Mouse (Mus musculus) yolk sac, embryonic 10.5 days (tissue): ENCODE data around the gene Trpm5.

Source experiments
- DNase-seq: peaks from one replicate; pipeline ENCODE4 v3.0.0-alpha.2; 2017; ENCODE audit warnings: low spot score

Trpm5 gene

DNA sequence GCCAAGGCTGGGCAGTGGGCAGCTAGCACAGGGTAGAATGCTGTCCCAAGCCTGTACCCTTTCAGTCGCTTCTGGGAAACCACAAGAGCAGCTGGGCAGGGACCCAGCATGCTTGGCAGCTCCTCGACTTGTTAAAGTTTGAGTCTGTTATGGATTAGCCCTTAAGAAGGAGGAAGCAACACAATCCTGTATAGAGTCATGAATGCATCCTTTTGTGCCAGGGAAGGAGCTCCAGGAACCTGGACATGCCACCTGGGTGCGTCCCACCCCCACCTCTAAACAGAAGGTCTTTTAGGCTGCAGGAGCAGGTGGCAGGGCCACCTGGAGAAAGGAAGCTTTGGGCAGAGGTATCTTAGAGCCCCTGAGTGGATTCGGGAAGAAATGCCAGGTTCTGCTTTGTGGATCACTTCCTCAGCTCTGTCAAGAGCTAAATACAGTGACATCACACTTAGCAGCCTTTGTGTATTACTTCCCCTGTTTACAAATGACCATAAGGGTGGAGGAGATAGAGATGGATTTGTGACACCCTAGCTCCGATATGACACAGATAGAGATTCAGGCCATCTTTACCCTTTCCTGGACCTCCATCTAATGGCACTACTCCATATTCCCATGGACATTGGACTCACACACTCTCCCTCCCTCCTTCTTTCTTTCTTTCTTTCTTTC, 35.1 kb downstream of the Trpm5 start:
- DNase-seq = no peak

DNA sequence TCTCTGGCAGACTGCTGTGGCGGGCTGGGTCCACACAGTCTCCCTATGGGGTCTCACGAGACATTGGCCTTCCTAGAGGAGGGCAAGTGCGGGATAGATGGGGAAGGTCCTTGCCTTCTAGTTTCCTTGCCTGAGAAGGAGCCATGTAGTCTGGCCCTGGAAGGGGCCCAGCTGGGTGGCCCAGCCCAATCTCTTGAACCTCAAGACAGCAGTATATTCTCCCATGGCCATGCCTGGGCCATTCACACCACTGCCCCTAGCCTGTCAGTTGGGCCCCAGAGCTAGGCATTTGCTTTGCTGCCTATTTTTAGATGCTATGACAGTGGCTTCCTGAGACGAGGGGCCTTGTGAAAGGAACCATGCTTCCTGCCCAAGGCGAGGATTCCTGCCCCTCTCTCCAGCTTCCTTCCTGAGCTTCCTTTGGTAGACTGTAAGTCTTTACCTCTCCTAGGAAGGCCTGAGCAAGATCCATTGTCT, 36.2 kb downstream of the Trpm5 start:
- DNase-seq = no peak

DNA sequence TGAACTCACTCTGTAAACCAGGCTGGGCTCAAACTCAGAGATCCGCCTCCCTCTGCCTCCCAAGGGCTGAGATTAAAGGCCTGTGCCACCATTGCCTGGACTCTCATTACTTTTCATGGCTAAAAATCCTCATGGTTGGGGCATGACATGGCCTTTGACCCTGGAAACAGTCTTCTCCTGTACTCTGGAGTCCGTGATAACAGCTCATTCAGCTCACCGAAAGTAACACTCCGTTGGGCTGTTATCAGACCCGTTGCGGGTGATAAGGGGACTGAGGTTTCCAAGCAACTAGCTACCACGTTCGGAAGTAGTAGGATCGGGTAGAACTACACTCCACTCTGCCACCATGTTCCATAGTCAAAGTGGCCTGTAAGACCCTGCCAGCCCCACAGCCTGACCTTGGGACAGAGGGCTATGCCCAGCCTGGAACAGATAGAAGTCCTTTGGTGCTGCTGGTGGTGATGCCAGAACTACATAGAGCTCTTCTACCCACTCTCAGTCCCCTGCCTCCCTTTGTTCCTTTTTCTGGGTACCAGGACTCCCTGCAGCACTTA, 36.7 kb downstream of the Trpm5 start:
- no peak for DNase-seq

DNA sequence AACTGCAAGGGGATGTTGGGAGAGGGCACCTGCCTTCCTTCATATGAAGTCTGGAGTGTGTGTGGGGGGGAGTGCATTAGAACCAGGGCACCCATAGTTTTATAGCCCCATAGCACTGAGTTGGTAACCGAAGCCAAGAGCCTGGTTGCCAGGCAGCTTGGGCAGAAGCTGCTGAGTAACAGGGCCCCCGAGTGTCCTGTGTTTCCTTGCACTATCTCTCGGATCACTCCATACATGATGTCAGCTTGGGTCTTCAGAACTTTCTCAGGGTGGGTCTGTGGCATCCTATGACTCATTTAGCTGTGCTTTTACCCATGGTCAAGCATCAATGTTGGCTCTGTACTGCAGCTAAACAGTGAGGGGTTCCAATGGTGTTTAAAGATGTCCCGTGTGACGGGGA, 37.4 kb downstream of the Trpm5 start:
- no peak for DNase-seq

DNA sequence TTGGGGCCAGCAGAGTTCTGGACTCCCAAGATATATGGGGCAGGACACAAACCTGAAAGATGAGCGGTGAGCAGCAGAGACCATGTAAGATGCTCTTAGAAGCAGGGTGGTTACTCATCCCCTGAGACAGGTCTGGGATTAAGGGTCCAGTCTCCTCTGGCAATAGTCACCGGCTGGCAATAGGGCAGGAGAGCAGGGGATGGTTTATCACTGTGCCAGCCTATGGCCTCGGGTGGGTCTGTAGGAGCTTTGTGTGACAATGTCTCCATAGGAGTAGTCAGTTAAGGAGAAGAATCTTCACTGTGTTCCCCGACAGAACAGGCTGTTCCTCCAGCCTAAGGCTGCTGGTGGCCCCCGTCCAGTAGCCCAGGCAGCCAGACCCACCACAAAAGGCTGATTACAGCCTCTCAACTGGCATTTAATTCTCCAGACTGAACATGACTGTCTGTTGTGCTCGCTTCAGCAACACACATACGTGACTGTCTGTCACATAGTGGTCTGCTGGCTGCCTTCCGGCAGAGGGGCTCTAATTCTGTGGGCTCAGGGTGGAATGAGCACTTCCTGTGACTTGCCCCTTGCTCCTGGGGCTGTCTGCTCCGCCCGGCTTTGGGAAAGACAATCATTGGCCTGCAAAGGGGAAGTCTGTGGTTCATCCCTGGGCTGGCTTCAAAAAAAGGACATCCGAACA, 38.8 kb downstream of the Trpm5 start:
- DNase-seq = no peak

DNA sequence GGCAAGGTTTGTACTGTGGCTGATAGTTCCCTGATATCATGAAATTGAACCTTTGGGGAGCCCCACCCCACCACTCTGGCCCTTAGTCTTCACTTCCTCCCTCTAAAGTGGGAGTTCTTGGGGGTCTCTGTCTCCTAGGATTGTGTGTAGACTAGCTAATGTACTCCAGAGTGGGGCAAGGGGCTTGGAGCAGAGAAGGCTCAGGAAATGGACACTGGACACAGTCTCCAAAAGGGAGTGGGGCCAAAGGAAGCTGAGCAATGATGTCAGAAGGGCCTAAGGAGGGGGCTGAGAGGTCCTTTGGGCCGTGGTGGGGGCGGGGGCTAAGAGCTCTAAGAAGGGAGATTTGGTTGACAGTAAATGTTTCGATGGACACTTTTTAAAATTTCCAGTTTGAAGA, 39.4 kb downstream of the Trpm5 start:
- DNase-seq = no peak

DNA sequence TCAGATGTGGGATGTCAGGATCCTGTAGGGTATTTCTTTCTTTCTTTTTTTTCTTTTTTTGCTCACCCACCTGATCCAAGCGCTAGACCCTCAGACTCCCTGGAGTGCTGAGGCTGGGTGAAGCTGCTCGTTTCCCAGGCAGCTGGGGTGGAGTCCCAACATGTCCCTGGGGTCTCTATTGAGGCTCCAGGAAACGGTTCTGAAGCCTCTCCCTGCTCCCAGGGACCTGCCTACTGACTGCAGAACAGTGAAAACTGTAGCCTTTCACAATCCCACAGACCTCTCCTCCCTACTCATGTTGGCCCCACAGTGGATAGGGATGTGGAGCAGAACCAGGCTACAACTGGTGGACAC, 39.9 kb downstream of the Trpm5 start:
- DNase-seq = no peak

DNA sequence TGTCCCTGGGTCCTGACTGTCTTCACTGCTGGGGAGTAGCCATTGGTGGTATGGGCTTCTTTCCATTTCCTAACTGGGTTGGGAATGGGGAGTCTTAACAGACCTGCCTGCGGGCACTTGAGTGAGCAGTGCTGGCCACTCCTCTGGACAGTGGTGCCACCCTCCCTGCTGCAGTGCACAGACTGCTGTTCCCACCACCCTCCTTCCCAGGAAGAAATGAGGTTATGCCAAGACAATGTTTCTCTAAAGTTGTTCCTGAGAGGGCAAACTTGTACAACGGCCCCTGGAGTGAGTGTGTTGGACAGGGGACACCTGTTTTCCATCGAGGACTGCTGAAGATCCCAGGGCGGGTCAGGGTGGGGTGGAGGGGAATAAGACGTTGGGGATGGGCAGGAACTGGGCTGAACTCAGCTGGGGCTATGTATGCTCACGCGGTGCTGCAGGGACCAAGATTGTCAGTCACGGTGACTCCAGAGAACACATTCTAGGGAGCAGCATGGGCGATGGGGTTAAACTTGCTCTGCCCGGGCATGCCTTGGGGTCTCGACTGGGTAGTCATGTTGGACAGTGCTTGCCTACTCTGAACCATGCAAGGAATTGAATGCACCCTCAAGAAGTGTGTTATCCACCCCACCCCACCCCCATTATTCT, 40.4 kb downstream of the Trpm5 start:
- no peak for DNase-seq

DNA sequence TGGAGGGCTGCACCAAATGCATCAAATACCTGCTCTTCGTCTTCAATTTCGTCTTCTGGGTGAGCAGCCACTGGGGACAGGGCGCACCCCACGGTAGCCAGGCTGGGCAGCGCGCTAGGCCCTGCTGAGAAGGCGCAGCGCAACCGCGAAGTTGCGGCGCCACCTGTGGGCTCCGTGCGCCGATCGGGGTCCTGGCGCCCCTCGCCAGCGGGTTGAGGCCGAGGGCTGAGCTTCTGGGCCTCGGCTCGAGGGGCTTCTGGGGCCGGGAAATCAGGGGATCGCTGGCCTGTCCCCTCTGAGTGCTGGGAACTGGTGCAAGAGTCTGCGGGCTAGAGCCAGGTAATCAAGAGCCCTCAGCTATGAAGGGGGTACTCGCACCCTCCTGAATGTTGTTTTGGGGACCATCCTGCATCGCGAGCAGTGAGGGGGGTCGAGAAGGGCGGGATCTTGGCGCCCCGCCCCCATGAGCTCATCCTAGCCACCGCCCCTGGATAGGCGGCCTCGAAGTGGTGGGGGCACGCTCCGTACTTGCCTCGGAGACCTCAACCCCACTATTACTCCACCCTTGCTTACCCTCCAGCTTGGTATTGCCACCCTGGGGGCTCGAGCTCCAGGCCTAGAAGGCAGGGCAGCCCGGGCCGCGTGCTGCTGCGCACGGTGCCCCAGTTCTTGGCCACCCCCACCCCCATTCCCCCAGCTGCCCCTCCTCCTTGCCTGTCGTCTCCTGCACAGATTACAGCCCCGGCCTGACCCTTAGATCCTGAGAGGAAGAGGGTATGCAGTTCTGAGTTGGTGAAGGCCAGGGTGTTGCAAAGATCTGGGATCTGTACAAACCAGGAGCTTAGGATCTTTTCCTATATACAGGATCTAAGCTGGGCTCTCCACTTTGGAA, 41.2 kb downstream of the Trpm5 start:
- DNase-seq = peak; percentile 74

DNA sequence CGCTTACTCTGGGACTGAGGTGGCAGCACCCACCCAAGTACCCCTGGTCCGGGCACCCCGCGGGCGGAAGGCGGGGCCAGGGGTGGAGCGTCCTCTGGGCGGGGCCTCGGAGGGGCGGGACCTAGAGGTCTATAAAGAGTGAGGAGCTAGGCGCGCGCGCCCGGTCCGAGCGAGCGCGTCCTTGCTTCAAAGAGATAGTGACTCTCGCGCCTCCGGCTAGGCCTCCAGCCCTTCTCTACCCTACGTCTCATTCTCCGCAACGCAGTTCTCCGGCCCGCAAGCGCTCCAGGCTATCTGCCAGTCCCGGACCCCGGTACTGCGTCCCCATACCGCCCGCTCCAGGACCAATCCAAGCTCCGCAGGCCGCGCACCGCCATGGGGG, 41.8 kb downstream of the Trpm5 start, which contains the start of gene Cd81:
Gene Cd81 (plus strand): TSS at position 114 of the 382 bp plus-strand sequence.
- peak; percentile 81 for DNase-seq

DNA sequence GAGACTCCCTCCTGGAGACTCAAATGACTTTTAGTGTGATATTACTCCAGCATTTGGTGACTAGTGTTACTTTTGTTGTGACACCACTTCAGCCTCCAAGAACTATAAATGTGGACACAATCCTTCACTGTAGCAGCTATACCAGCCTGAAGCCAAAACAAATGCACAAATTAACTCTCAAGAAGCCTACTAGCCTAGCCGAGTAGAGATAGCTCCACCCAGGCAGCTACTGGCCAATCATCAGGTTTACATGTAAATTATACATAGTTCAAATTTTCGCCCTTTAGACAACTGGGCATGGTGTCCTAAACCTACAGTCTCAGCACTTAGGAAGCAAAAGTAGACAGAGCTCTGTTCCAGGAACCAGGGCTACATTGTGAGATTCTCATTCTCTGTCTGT, 43.1 kb downstream of the Trpm5 start:
- no peak for DNase-seq

DNA sequence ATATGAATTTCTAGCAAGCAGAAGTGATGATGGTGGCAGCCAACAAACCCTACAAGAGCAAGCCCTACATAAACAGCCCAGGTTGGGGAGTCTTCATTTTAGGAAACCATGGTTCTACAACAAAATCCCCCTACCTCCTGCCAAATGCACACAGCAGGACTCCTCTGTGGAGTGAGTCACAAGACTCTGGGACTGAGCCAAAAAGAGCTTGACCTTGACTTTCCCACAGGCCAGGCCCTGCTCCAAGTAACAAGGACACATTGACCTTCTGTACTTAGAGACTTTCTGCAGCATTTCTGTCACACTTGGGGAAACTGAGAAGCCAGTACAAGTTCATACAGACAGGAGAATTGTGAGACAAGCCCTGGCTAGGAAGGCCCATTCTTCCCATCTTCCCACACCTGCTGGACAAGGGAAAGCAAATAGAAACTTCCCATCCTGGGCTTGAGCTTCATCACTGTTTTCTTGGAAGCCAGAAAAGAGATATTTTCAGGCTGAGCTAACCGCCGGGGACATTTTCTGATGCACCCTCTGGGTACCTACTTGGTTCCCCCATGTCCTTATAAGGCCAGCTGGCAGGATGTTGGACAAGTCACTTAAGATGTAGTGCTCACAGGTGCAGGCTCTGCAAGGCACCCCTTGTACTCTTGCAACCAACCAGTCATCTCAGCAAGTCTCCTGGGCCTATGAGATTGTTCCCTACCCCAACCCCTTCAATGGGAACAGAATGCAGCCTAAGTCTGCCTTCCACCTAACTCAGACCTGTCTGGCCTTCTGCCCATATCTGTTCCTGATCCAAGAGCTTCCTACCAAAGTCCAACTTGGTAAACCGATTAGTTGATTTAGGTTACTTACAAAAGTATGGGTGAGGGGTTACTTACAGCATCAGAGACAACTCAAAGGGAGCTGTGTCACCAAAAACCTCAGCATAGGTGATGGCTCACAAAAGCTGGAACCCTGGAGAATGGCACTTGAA, 44.3 kb downstream of the Trpm5 start:
- no peak for DNase-seq

DNA sequence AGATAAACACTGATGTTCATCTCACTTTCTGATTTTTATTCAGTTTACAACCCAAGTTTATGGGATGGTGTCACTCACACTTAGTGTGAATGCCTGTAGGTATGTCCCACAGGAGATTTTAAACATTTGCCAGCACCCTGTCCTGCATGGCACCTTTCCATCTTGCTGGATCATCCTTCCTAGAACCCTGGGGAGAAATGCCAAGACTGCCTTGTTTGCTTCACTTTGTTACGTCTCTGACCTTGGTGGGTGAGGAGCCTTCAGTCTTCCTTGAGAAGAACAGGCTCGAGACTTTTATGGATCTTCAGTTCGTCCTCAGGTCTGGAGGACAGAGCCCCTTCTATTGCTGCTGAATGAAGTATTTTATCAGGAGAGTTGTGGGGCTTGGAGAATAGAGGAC, 45.1 kb downstream of the Trpm5 start:
- no peak for DNase-seq

DNA sequence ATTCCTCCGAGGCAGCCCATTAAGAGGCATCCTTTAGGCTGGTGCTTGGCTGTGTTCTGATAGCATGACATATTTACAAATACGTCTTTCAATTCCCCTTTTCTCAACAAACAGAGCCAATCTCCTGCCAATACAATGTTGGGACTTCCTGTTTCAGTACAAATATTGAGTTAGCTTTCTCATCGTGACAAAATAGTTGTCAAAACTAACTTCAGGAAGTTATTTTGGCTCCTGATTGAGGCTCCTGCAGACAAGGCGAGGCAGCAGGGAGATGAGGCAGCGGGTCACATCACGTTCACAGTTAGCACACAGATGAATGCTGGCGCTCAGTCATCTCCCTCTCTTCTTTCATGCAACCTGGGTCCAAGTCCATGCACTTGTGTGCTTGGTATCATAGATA, 48.1 kb downstream of the Trpm5 start:
- DNase-seq = no peak

DNA sequence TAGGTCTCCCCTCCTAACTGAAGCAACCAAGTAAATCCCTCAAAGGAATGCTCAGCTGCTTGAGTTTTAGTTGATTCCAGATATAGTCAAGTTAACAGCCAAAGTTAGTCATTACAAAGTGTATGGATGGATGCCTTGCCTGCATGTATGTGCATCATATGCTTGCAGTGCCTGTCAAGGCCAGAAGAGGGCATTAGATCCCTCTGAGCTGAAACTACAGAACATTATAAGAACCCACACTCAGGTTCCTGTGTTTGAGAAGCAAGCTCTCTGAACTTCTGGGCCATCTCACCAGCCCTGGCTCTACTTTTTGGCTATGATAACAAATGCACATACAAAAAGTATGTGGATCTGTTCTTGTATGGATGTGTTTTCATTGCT, 49.6 kb downstream of the Trpm5 start:
- DNase-seq = no peak

DNA sequence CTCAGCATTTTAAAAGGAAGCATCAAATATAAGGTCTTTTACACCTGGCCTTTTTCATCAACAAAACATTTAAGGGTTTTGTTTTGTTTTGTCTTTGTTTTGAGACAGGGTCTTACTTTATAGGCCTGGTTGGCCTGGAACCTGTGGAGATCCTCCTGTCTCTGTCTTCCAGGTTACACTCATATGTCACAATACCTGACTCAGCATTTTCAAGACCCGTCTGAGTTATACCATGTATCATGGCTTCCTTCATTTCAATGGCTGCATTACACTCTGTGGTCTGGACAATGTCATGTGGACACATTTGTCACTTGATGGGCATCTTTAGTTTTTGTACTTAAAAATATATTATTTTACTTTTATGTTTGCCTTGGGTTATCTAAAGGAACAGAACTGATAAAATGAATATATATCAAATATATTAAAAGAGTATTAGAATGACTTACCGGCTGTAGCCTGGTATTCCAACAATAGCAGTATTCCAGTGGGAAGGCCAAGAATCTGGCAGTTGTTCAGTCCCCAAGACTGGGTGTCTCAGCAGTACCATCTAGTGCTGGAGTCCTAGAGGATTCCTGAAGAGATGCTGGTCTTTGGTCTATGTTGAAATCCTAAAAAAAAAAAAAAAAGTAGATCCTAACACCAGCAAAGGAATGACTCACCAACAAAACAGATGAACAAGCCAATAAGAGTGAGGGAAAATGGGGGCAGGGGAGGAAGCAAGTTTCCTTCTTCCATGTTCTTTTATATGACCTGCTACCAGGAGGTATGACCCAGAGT, 50.2 kb downstream of the Trpm5 start:
- DNase-seq = no peak

DNA sequence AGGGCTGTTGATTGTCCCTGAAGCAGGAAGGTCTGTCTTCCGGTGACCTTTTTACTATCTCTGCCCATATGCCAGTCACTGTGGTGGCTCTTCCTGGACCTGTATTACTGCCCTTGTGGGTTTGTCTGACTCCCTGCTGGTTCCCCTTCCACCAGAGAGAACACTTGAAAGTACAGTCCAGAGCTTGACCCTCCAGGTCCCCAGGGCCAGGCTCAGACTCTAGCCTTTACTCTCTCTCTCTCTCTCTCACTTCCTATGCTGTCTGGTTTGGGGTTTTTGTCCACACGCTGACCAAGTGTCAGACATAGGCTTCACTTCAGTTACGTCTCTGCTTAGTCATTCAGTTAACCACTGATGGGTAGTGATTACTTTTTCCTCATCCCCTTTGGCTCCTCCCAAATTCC, 51.5 kb downstream of the Trpm5 start:
- no peak for DNase-seq

DNA sequence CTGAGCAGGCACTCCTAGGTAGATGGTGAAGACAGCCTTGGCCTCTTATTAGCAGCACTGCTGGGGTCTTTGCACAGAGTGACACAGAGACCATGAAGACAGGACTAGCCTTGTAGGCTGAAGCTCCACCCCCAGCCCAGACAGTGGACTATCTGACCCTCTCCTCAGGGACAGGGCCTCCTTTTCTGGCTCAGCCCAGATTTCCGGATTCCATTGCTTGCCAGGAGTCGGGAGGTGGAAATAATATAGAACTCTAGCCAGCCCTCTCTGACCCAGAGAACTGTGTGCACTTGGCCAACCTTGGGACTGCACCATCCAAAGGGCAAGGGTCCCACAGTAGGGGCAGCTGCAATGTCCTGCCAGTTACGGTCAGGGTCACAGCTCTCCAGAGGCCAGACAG, 52.4 kb downstream of the Trpm5 start:
- DNase-seq = no peak

DNA sequence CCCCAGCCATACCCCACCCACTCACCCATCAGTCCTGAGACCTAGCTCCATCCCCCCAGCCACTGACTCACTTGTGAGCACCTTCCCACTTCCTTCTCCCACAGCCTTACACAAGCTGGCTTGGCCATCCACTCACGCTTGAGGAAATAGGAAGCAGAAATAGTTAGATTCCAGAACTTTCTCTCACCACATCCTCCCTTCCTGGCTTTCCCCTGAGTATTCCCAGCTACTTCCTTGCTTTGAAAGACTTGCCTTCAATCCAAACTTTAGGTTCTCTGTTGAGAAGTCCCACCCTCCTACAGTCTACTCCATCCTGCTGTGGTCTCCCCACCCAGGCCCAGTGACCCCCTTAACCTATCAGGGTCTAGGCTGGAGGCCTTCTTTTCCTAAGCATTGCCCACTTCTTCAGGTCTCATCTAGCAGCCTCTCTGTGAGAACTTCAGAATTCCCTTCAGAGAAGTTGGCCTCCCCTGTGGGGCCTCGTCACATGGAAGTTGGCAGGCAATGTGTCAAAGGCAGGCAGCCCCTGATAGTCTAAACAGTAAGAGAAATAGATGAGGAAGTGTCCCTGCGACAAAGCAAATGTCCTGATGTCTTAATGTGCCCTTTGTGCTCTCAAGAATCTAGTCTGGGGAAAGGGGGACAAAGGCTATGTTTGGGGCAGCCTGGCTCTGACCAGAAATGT, 53.2 kb downstream of the Trpm5 start:
- no peak for DNase-seq

DNA sequence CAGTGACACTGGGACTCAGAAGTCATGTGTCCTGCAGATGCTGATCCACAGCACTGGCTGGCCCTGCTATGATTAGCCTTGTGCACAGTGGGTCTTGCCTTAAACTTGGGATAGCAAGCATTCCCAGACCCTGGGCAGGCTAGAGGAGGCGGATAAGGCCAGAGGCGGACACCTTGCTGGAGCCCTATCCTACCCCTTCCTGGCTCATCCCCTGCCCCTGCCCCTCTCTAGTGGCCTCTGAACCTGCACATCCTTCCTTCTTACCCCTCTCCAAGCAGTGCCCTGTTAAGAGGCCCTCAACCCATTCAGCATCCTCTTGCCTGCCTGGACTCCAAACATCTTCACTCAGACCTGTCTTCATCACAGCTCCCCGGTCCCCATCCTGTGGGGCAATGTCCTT, 53.9 kb downstream of the Trpm5 start:
- no peak for DNase-seq
